Mouse (Mus musculus): Measurements from ENCODE around the gene Nat8f2.
"Not testable (repeated sequence)": the region's sequence is repeated elsewhere in the genome, so short reads cannot be mapped to it uniquely, and the experiment has no call there.

The Nat8f2 gene

DNA sequence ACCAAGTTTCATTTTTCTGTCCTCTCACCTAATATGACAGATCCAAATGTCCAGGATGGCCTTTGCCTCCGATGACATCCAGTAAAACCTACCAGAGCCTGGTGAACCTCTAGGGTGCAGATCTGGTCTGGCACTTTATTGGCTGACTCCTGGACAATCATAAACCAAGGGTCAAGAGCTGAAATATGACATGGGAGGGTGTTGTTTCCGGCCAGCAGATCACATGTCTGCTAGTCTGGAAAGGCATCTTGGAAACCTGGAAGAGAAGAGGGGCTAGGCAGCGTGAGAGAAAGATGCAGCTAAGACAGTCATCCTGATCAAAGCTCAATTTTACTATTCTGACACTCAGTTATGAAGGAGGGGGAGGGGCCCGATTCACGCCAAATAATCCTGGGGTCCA is at the start of gene Nat8f2:
TSS of gene Nat8f2 (minus strand) at position 153 of the 400 bp plus-strand sequence.
- not testable (repeated sequence) for DNase-seq (ENCODE audit: low spot score)

DNA sequence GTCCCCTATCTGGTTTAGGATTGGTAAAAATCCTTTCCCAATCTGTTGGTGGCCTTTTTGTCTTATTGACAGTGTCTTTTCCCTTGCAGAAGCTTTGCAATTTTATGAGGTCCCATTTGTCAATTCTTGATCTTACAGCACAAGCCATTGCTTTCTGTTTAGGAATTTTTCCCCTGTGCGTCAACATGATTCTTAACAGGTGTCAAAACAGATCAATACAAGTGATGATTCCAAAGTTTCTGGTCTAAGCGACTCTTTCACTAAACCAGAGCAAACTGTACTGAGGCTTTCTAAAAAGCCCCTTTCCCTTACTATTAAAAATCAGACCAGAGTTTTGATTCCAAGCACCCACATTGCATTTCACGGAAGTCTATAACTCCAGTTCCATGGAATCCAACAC is 49.4 kb upstream of the Nat8f2 start:
- DNase-seq (ENCODE audit: low spot score): not testable (repeated sequence)

DNA sequence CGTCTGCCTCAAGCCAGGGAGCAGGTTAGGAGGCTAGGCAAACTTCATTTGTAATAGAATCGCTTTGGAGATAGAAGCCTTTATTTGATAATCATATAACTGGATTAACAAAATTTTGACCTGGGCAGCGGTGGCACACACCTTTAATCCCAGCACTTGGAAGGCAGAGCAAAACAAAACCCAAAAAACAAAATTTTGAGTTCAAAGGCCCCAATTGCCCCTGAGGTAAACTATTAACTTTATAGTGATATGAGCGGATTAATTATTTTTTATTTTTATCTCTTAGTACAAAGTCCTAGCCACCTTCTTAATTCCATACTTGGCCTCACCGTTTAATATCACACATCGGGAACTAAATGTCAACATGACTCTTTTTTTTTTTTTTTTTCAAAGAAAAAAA is 47.6 kb upstream of the Nat8f2 start:
- no peak for DNase-seq (ENCODE audit: low spot score)

GRCm38 (mm10) chr6:85915539-85916513 is 46.9 kb upstream of the Nat8f2 start, which contains the start of gene Nat8f1:
Nat8f1 (minus strand) TSS chr6:85915687.
- DNase-seq (ENCODE audit: low spot score): peak; percentile 91

DNA sequence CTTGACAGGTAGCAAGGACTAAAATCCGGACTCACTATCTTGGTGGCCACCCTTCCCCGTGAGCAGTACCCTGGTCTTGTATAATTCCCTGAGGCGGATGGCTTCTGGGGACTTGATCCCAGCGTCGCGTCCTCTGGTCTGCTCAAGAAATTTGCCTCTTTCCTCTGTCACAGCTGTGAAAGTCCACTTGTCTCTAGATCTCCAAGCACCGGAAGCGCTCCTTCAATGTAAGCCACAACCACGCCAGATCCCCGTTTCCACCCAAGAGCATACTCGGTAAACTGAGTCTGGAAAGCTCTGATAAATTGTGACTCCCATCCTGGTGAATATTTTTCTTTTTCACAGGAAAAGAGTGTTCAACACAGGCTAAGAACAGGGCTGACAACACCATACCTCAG is 46.2 kb upstream of the Nat8f2 start:
- DNase-seq (ENCODE audit: low spot score): no peak

DNA sequence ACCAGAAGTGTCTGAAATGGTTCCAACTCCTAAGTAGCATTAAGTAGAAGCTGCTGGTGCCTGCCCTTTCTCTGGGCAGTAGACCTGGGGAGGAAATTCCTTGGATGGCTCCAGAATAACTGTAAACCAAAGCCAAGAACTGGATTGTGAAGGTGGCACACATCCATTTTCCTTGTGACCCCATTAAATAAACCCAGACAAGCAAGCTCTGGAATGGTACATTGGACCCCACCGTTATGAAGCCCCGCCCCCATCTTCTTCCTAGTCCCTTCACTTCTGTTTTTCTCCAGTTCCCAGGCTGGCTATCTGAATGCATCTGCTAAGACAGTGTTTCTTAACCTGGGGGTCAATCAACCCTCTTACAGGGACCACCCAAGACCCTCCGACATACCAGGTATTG is 42.6 kb upstream of the Nat8f2 start, which contains the start of gene Tprkb:
TSS of gene Tprkb (plus strand) at position 279 of the 400 bp plus-strand sequence.
- no peak for DNase-seq (ENCODE audit: low spot score)

DNA sequence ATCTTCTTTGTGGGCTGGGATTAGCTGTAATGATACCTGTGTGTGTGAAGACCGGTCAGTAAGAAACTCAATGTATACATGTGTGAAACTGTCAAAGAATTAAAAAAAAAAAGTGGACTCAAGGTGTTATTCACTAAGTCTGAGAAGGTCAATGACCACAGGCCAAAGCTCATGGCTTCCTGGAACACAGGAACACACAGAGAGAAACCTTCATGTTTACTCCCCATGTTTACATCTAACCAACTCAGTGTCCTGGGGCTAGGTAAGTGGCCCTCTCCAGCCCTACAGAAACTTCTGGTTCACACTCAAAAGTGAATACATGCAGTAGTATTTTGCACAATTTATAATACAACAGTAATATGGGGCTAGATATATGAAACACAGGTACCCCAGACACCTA is 40.7 kb upstream of the Nat8f2 start:
- no peak for DNase-seq (ENCODE audit: low spot score)

GRCm38 (mm10) chr6:85908341-85908740 is 39.4 kb upstream of the Nat8f2 start:
- DNase-seq (ENCODE audit: low spot score): no peak

DNA sequence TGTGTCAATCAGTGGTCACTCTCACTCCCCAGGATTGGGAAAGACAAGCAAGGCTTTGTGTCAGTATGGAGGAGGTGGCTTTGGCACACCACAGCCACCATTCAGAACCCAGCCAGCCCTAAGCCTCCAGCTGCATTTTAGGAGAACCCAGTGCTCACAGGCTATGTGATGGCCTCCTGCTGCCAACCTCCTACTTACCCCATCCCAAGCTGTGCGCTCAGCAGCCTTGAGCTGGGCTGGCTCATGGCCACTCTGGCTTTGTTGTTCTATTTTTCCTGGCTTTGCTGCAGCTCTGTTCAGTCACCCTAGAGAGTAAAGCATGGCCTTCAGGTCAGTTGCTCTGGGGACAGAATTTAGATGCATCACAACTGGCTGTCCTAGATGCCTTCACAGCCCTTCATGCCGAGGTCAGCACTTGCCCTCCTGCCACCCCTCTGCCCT is 38.0 kb upstream of the Nat8f2 start:
- not testable (repeated sequence) for DNase-seq (ENCODE audit: low spot score)

DNA sequence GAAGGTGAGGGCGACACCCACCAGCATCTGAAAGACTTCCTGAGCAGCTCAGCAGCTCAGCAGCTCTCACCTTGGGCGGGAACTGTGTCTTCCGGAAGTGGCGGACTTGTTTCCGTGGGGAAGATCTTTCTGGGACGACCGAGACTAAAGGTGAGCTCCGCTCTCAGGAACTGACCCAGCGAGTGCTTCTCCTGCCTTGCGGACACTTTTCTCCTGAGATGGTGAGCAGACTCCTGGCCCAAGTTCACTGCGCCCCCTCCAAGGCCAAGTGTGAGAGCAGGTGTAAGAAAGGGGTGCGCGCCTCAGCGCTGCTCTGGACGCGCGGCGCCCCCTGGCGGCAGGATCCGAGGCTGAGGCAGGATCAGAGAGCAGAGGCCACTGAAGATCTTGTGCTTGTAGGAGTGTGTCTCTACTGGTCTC is 35.7 kb upstream of the Nat8f2 start, which contains the start of gene Nat8f4:
TSS of gene Nat8f4 (minus strand) at position 243 of the 420 bp plus-strand sequence.
- DNase-seq (ENCODE audit: low spot score): peak; percentile 70

DNA sequence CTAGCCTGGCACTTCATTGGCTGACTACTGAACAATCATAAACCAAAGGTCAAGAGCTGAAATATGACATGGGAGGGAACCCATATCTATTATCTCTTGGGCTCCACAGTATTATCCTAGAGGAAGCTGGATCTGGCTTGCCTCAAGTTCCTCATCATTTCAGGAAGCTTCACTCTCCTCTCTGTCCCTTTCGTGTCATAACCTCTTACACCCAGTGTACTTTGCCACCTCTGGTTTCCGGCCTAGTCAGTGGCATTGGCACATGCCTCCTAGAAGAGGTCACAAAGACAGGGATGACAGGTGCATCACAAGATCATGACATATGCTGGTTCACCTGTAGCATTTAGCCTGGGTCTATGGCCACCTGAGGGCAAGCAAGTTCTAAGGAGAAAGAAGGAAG is 33.3 kb upstream of the Nat8f2 start:
- no peak for DNase-seq (ENCODE audit: low spot score)

- not testable (repeated sequence) for DNase-seq (ENCODE audit: low spot score)
Observed at GRCm38 (mm10) chr6:85898596-85899475, 29.9 kb upstream of the Nat8f2 start.

GRCm38 (mm10) chr6:85895061-85895648 is 26.2 kb upstream of the Nat8f2 start:
- peak; percentile 46 for DNase-seq (ENCODE audit: low spot score)

DNA sequence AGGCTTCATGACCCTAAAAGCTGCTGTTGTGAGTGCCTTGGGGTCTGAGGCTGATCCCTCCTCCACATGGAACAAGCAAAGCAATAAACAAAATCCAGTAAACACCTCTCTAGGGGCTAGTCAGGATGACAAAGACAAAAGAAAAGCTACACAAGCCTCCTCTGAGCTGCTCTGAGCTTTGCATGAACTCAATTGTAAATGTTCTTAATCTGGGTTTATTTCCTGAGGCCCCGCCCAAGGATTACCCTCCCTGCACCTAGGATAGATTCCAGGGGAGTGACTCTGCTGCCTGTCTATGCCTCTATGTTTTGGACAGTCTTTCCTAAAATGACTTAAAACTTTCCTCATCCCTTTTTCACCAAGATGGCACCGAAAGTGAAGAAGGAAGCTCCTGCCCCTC is 20.0 kb upstream of the Nat8f2 start:
- no peak for DNase-seq (ENCODE audit: low spot score)

DNA sequence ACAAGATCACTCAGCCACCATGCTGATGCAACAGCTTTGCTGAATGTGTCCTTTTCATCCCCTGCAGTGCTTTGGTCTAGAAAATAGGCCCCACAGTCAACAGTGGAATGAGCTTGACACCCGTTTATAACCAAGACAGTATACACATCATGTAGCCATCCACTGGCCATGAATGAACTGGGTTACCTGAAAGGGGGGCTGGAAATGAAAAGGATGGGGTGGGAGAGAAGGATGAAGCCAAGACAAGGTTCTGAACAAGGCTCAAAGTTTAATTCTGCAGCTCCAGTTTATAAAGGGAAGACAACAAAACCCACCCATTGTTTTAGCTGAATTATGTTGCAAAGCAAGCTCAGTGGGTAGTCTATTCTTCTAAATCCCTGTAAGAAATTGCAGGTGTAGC is 15.4 kb upstream of the Nat8f2 start:
- no peak for DNase-seq (ENCODE audit: low spot score)

DNA sequence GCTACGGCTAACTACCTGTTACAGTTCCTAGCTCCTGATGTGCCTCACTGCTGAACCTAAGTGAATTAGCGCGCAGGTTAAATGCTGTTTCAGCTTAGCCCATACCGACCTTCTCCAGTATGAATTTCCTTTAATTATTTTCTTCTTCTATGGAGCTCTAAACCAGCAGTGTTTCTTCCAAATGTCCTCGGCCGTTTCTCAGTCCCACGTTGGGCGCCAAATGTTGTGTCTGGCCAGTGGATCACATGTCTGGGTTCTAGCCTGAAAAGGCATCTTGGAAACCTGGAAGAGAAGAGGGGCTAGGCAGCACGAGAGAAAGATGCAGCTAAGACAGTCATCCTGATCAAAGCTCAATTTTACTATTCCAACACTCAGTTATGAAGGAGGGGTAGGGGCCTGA is 14.3 kb upstream of the Nat8f2 start:
- not testable (repeated sequence) for DNase-seq (ENCODE audit: low spot score)

DNA sequence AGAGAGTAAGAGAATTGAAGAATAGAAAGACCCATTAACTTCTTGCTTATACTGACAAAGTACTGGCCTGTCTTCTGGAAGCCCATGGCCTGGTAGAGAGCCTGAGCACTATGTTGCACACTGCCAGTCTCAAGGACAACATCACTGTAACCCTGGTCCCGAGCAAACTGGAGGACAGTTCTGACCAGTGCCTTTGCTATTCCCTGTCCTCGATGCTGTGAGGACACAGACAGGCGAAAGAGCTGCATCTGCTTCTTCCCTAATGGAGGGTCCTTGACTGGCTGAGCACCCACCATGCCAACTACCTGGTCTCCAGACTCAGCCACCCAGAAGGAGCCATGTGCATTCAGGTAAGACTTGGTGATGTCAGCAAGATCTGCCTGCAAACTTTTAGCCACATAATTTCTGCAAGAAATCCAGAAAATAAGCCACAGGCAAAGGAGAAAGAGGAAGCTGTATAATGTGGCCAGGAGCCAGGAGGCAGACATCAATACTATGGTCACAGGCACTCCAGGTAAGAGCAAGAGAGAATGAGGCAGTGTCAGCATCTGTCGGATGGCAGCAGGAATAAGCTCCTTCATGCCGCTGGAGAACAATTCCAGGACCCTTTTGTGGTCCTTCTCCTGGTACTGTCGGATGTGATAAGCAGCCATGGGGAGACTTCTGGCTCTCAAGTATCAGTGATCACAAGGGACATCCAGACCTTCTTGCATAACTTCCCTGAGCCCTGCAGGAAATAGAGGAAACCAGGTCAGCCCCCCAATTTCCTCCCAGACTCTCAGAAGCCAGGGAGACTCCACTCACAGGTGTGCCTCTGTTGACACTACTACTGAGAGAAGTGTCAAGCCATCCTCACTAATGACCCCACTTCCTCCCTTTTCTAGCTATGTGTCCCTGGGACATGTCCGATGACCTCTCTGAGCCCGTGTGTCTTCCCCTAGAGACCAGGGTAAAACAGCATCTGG is 950 bp downstream of the Nat8f2 start:
- DNase-seq (ENCODE audit: low spot score): no peak

DNA sequence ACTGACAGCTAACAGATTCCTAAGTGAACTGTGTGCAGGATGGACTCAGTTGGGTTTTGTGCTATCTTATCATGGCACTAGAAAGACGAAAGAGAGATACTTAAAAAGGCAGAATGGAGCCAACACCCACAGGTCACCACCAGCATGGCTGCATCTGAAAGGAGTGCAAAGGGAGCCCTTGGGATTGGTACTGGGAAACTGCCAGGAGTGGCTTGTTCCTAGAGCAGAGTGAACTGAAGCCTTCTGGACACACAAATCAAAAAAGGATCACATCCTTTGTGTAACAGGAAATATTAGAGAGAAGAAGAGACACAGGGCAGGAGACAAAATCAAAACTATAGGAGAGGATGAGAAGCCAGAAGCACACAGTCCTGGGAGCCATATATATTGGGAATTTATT is 2.0 kb downstream of the Nat8f2 start:
- DNase-seq (ENCODE audit: low spot score): not testable (repeated sequence)

- not testable (repeated sequence) for DNase-seq (ENCODE audit: low spot score)
Observed at GRCm38 (mm10) chr6:85866166-85866565, 2.8 kb downstream of the Nat8f2 start.

- not testable (repeated sequence) for DNase-seq (ENCODE audit: low spot score)
Observed at GRCm38 (mm10) chr6:85864900-85865639, 3.9 kb downstream of the Nat8f2 start.

All from retina, embryonic 14.5 days (tissue).